Mouse (Mus musculus): ENCODE data around the gene Psme1.

The Psme1 gene

DNA sequence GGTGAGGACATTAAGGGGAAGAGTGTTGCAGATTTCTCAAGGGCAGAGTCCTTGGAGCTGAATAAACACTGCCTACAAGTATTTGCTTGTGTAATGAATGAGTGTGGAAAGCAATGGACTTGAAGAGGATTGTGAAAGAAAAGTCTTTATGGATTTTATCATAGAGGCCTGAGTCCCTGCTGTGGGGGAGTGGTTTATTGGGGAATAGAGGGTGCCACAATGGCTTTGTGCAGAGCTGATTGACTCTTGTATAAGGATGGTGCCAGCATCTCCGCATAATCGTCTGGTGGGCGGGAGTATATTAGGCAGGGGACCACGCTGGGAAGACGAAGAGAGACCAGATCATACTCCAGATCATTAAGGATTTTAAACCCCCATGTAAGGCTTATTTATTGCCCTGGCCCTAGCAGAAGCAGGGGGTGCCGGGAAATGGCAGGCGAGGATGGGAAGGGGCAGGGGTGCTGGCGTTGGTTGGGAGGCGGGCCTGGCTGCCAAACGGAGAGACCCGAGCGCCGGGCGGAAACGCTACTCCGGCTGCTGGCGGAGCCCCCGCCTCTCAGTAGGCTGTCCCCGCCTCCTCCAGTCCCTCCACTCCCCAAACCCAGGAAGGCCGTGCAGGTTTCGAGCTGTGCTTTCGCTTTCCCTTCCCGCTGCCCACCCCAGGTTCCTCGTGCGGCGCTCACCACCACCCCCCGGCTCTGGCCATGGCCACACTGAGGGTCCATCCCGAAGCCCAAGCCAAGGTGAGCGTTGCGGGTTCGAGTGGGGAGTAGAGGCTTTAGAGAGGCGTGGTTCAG, at the start of gene Psme1:
TSS of gene Psme1 (plus strand) at position 253 of the 797 bp plus-strand sequence.
- no peak for DNase-seq (ENCODE audit: low spot score)

DNA sequence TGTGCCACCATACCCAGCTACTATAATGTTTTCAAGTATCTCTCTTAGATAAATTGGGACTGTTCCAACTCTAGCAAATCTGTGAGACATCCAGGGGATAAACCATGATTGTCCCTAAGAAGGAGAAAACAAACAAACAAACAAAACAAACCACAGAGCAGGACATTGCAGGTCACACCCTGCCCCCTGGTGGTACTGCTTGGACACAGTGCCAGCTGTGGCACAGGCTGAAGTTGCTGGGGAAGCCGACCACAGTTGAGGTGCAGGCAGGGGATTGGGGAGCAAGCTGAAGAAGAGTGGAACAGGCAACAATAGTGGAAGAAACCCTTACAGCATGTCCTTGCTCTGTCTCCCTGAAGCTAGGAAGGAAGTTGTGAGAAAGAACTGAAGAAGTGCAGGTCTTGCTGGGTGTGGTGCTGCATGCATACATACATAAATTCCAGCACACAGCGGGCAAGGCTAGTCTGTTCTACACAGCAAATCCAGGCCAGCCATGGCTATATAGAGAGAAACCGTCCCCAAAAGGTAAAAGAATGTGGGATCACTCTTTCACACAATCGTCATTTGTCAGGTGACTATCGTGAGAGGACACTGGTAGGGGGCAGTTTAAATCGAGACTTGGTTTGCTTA, 41.7 kb upstream of the Psme1 start:
- DNase-seq (ENCODE audit: low spot score), result no peak

GRCm38 (mm10) chr14:55540067-55540786, 37.7 kb upstream of the Psme1 start, which contains the start of gene Pck2:
Pck2 (plus strand) TSS chr14:55540266.
- DNase-seq (ENCODE audit: low spot score), result no peak

GRCm38 (mm10) chr14:55540787-55541321, 37.1 kb upstream of the Psme1 start:
- no peak for DNase-seq (ENCODE audit: low spot score)

GRCm38 (mm10) chr14:55542268-55542667, 35.7 kb upstream of the Psme1 start:
- DNase-seq (ENCODE audit: low spot score), result no peak

DNA sequence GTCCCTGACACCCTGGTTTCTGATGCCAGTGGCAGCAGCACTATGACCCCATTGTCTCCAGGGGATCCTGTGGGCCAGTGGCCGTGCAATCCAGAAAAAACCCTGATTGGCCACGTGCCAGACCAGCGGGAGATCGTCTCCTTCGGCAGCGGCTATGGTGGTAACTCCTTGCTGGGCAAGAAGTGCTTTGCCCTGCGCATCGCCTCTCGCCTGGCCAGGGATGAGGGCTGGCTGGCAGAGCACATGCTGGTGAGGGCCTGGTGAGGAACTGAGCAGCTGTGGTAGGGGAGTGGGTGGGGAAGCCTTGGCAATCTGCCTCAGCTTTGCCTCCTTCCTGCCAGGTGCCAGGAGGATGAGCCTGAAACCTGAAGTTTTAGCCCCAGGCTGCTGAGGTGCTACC, 33.6 kb upstream of the Psme1 start:
- DNase-seq (ENCODE audit: low spot score), result no peak

DNA sequence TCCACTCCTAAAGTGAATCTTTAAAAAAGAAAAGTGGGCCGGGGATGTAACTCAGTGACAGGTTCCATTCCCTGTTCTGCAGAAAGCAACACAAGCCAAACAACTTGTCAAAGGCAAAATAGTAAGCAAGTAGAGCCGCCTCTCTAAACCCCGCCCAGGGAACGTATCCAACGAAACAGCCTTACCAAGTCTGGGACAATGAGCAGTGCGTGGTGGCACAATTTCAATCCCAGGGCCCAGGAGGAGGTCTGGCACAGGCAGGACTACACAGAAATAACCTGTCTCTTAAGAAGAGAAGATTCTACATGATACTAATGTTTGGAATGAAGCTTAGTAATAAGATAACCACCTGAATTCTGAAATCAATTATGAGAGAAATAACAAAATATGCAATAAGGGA, 27.7 kb upstream of the Psme1 start:
- no peak for DNase-seq (ENCODE audit: low spot score)

- no peak for DNase-seq (ENCODE audit: low spot score)
Observed at GRCm38 (mm10) chr14:55551347-55551746, 26.6 kb upstream of the Psme1 start.

GRCm38 (mm10) chr14:55551794-55552193, 26.1 kb upstream of the Psme1 start:
- DNase-seq (ENCODE audit: low spot score), result no peak

- DNase-seq (ENCODE audit: low spot score), result no peak
Observed at GRCm38 (mm10) chr14:55554635-55555034, 23.3 kb upstream of the Psme1 start.

GRCm38 (mm10) chr14:55555788-55556187, 22.1 kb upstream of the Psme1 start:
- no peak for DNase-seq (ENCODE audit: low spot score)

DNA sequence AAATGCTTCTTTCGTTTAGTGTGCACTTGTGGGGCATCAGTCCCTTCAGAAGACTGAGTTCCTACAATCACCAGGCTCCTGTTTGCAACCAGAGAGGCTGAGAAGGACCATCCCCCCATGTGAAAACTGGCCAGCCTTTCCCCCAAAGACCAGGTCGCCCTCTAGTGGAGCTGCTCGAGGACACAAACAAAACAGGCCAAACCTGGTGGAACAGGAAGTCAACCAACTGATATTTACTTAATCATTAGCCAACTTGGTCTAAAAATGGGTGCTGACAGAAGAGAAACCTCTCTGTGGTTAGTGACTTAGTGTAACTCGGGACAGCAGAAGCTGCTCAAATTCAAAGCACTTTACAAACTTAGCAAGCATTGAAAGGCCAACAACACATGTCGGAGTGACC, 20.9 kb upstream of the Psme1 start:
- peak; percentile 67 for DNase-seq (ENCODE audit: low spot score)

DNA sequence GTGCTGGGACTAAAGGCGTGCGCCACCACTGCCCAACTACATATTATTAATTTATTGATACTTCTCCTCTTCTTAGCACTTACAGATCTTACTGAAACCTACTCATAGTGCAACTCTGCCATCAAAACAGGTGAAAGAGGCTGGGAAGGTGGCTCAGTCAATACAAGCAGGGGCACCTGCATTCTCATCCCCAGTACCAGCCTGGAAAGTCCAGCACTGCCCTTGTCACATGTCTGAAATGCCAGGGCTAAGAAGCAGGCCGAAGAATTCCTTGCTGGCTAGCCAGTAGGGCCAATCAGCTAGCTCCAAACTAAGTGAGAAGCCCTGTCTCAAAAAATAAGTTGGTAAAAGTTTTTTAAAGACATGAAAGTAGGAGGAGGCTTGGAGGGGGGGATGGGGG, 20.3 kb upstream of the Psme1 start:
- no peak for DNase-seq (ENCODE audit: low spot score)

DNA sequence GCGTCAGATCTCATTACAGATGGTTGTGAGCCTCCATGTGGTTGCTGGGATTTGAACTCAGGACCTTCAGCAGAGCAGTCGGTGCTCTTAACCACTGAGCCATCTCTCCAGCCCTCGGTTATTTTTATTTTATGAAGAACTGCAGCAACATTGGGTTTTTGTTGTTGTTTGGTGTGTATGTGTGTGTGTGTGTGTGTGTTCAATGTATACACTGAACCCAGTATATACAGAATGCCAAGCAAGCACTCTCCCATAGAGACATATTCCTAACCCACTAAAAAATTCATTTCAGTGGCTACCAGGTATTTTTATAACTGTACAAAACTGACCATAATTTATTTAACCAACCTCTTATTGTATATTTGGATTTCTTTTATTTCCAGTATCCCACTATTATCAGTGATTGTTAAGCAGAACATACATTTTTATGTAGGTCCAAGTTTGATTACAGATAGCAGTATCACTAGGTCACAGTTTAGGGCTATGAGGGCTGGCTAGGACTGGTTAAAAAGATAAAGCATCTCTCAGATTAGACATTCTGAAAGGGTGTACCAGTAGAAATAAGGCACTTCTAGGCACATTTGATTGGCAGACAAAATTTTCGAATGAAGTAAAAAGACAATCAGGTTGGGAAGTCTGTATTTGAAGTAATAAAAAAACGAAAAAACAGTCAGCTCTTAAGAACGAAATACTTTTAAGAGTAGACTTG, 19.0 kb upstream of the Psme1 start:
- no peak for DNase-seq (ENCODE audit: low spot score)

DNA sequence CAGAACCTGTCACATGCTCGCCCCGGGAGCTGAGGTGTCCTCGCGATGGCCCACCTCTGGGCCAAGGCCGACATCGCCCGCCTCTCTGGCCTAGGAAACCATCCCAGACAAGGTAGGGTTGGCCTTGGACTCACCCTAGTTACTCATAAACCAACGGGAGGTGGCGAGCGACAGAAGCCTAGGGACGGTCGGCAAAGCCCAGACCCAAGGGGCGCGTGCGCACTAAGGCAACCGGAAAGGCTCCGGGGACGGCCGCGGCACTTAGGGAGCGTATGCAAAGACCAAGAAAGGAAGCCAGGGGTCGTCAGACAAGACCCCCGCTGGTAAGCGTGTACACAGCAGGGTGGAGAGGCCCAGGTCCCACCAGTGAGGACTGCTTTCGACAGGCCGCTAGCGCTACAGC, 18.1 kb upstream of the Psme1 start, which contains the start of gene Dcaf11:
TSS of gene Dcaf11 (plus strand) at position 208 of the 403 bp plus-strand sequence.
- DNase-seq (ENCODE audit: low spot score), result peak; percentile 59

- DNase-seq (ENCODE audit: low spot score), result peak; percentile 97
Observed at GRCm38 (mm10) chr14:55560202-55561073, 17.5 kb upstream of the Psme1 start, which contains the start of gene A730061H03Rik. A730061H03Rik (minus strand) TSS chr14:55560406.

GRCm38 (mm10) chr14:55561860-55562259, 16.1 kb upstream of the Psme1 start:
- no peak for DNase-seq (ENCODE audit: low spot score)

- no peak for DNase-seq (ENCODE audit: low spot score)
Observed at GRCm38 (mm10) chr14:55563249-55563648, 14.7 kb upstream of the Psme1 start.

DNA sequence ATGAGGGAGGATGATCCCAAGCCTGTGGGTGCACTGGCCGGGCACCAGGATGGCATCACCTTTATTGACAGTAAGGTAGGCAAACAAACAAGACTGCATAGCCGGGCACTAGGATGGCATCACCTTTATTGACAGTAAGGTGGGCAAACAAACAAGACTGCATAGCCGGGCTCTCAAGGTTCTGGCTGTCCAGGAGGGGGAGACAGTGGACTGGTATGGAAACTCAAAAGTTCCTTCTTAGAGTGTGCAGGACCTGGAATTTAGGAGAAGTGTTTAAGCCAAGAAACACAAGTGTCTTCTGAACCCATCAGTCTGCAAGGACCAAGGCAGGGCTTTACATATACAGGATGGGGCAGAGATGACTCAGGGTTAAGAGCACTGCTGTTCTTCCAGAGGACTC, 12.2 kb upstream of the Psme1 start:
- DNase-seq (ENCODE audit: low spot score), result no peak

DNA sequence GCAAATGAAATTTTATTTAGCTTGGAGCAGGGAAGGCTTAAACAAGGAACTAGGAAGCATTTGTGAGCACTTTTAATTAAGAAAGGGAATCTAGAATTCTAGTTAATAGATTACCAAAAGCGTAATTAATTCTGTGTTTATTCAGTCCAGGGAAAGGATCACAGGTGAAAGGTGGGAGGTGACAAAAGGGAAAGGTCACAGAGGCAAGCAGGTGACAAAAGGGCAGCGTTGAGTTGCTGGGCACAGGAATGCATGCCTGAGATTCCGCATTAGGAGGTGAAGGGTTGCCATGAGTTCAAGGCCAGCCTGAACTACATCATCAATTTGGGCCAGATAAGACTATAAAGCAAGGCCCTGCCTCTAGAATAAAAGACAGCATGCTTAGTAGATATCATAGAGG, 10.4 kb upstream of the Psme1 start:
- no peak for DNase-seq (ENCODE audit: low spot score)

- DNase-seq (ENCODE audit: low spot score), result no peak
Observed at GRCm38 (mm10) chr14:55570588-55570987, 7.3 kb upstream of the Psme1 start.
